Mouse (Mus musculus): ENCODE results near the gene Atp1a3. TPM values are rescaled to one million over a fixed set of nuclear protein-coding genes. Genes with fewer than 3 reads are reported as not detected.
A peak's percentile ranks its signal among the peaks of the same experiment; 100 is the strongest.

Gene Atp1a3
- polyA plus RNA-seq, 1 experiment: 5.6 TPM

GRCm38 (mm10) chr7:24947316-24948048, 58.3 kb downstream of the Atp1a3 start:
- TF ChIP-seq CTCF (IDR thresholded peaks at IDR 0.05; ENCODE audit: borderline replicate concordance, control insufficient read depth, extremely low read depth, insufficient read depth, low read length, poor library complexity) (no peak), POLR2A (IDR thresholded peaks at IDR 0.05; ENCODE audit: control insufficient read depth, extremely low read depth, insufficient read depth, low read length, poor library complexity) (no peak)
- peaks cover 29% of the 10 kb centered on the region for H3K27me3 ChIP-seq (ENCODE audit: control insufficient read depth, insufficient read depth, low read length)
- H3K36me3 ChIP-seq (ENCODE audit: control insufficient read depth, insufficient read depth, low read length): no peaks in the 10 kb centered on the region
- H3K27ac ChIP-seq (ENCODE audit: control insufficient read depth, insufficient read depth, low read length): no peak overlapping the region
- no peak for DNase-seq
- H3K4me3 ChIP-seq (ENCODE audit: control insufficient read depth, insufficient read depth, low read length): no peak overlapping the region
- 34% methylated on average over 7 of the region's 7 CpGs for WGBS
- H3K4me1 ChIP-seq (replicated peaks; ENCODE audit: control insufficient read depth, insufficient read depth, low read length): peaks cover 9% of the 10 kb centered on the region; the same call in 1 of the 2 replicates

GRCm38 (mm10) chr7:24944257-24944950, 61.4 kb downstream of the Atp1a3 start, which contains the start of gene Gm4881:
Gm4881 (minus strand) TSS chr7:24944494.
- H3K4me1 ChIP-seq (replicated peaks; ENCODE audit: control insufficient read depth, insufficient read depth, low read length): peaks cover 9% of the 10 kb centered on the region; the same call in 1 of the 2 replicates
- H3K27ac ChIP-seq (ENCODE audit: control insufficient read depth, insufficient read depth, low read length): no peak within 1 kb of the TSS
- no peaks in the 10 kb centered on the region for H3K36me3 ChIP-seq (ENCODE audit: control insufficient read depth, insufficient read depth, low read length)
- peaks cover 32% of the 10 kb centered on the region for H3K27me3 ChIP-seq (ENCODE audit: control insufficient read depth, insufficient read depth, low read length)
- H3K4me3 ChIP-seq (ENCODE audit: control insufficient read depth, insufficient read depth, low read length): peak within 1 kb of the TSS; percentile 34; the same call in 1 of the 2 replicates
- TF ChIP-seq POLR2A (IDR thresholded peaks at IDR 0.05; ENCODE audit: control insufficient read depth, extremely low read depth, insufficient read depth, low read length, poor library complexity) (no peak), CTCF (IDR thresholded peaks at IDR 0.05; ENCODE audit: borderline replicate concordance, control insufficient read depth, extremely low read depth, insufficient read depth, low read length, poor library complexity) (no peak)
- no peak for DNase-seq
- 1% methylated on average over 72 of the region's 72 CpGs for WGBS

GRCm38 (mm10) chr7:24943641-24944040, 62.1 kb downstream of the Atp1a3 start:
- DNase-seq: no peak
- Histone ChIP-seq H3K27ac (ENCODE audit: control insufficient read depth, insufficient read depth, low read length) (no peak overlapping the region), H3K27me3 (ENCODE audit: control insufficient read depth, insufficient read depth, low read length) (peaks cover 32% of the 10 kb centered on the region), H3K36me3 (ENCODE audit: control insufficient read depth, insufficient read depth, low read length) (no peaks in the 10 kb centered on the region), H3K4me1 (replicated peaks; ENCODE audit: control insufficient read depth, insufficient read depth, low read length) (peaks cover 9% of the 10 kb centered on the region; the same call in 1 of the 2 replicates), H3K4me3 (ENCODE audit: control insufficient read depth, insufficient read depth, low read length) (no peak overlapping the region)
- WGBS: 14% methylated on average over 6 of the region's 6 CpGs
- no peak for TF ChIP-seq POLR2A (IDR thresholded peaks at IDR 0.05; ENCODE audit: control insufficient read depth, extremely low read depth, insufficient read depth, low read length, poor library complexity)
- no peak for TF ChIP-seq CTCF (IDR thresholded peaks at IDR 0.05; ENCODE audit: borderline replicate concordance, control insufficient read depth, extremely low read depth, insufficient read depth, low read length, poor library complexity)

- WGBS: 7% methylated on average over 15 of the region's 15 CpGs
- no peak for DNase-seq
- peaks cover 8% of the 10 kb centered on the region for H3K4me1 ChIP-seq (replicated peaks; ENCODE audit: control insufficient read depth, insufficient read depth, low read length)
- H3K4me3 ChIP-seq (ENCODE audit: control insufficient read depth, insufficient read depth, low read length): no peak overlapping the region
- H3K36me3 ChIP-seq (ENCODE audit: control insufficient read depth, insufficient read depth, low read length): peaks cover 6% of the 10 kb centered on the region; the same call in 1 of the 2 replicates
- TF ChIP-seq CTCF (IDR thresholded peaks at IDR 0.05; ENCODE audit: borderline replicate concordance, control insufficient read depth, extremely low read depth, insufficient read depth, low read length, poor library complexity): no peak
- H3K27me3 ChIP-seq (ENCODE audit: control insufficient read depth, insufficient read depth, low read length): peaks cover 23% of the 10 kb centered on the region
- H3K27ac ChIP-seq (ENCODE audit: control insufficient read depth, insufficient read depth, low read length): no peak overlapping the region
Observed at GRCm38 (mm10) chr7:24931651-24932050, 74.1 kb downstream of the Atp1a3 start.

GRCm38 (mm10) chr7:24930475-24930874, 75.3 kb downstream of the Atp1a3 start:
- H3K27me3 ChIP-seq (ENCODE audit: control insufficient read depth, insufficient read depth, low read length): peaks cover 23% of the 10 kb centered on the region
- DNase-seq: no peak

More at GRCm38 (mm10) chr7:24930475-24930874, 75.3 kb downstream of the Atp1a3 start:
- WGBS: 56% methylated on average over 6 of the region's 6 CpGs
- TF ChIP-seq CTCF (IDR thresholded peaks at IDR 0.05; ENCODE audit: borderline replicate concordance, control insufficient read depth, extremely low read depth, insufficient read depth, low read length, poor library complexity) (no peak), POLR2A (IDR thresholded peaks at IDR 0.05; ENCODE audit: control insufficient read depth, extremely low read depth, insufficient read depth, low read length, poor library complexity) (no peak)
- Histone ChIP-seq H3K4me1 (replicated peaks; ENCODE audit: control insufficient read depth, insufficient read depth, low read length) (peaks cover 8% of the 10 kb centered on the region), H3K4me3 (ENCODE audit: control insufficient read depth, insufficient read depth, low read length) (no peak overlapping the region), H3K27ac (ENCODE audit: control insufficient read depth, insufficient read depth, low read length) (no peak overlapping the region), H3K36me3 (ENCODE audit: control insufficient read depth, insufficient read depth, low read length) (peaks cover 18% of the 10 kb centered on the region)

Other genes starting within 250 kb of the Atp1a3 start
- gene Cd177, start 245.6 kb downstream of the Atp1a3 start, polyA plus RNA-seq (2012; rRNA removed): 2.9 and 3.0 TPM in 2 replicates
- gene Ceacam10, start 228.8 kb downstream of the Atp1a3 start, polyA plus RNA-seq (2012; rRNA removed): 1.4 and 2.1 TPM in 2 replicates
- gene Gm9844, start 143.7 kb downstream of the Atp1a3 start, polyA plus RNA-seq (2012; rRNA removed): 6.4 and 6.8 TPM in 2 replicates
- 0.15 TPM in 1 of 2 replicates, not detected in the other for gene Lypd4, start 136.0 kb downstream of the Atp1a3 start, polyA plus RNA-seq (2012; rRNA removed)
- gene Dmrtc2, start 135.9 kb downstream of the Atp1a3 start, polyA plus RNA-seq (2012; rRNA removed): not detected in 2 replicates
- gene Rps19, start 121.6 kb downstream of the Atp1a3 start, polyA plus RNA-seq (2012; rRNA removed): 543 and 698 TPM in 2 replicates
- 38.2 and 44.0 TPM in 2 replicates for gene Cd79a, start 108.6 kb downstream of the Atp1a3 start, polyA plus RNA-seq (2012; rRNA removed)
- gene Arhgef1, start 103.0 kb downstream of the Atp1a3 start, polyA plus RNA-seq (2012; rRNA removed): 1,726 and 1,877 TPM in 2 replicates
- 0.31 TPM in 1 of 2 replicates, not detected in the other for gene Gm4881, start 61.5 kb downstream of the Atp1a3 start, polyA plus RNA-seq (2012; rRNA removed)
- gene Rabac1, start 33.2 kb downstream of the Atp1a3 start, polyA plus RNA-seq (2012; rRNA removed): 433 and 569 TPM in 2 replicates
- 19.1 and 23.0 TPM in 2 replicates for gene Grik5, start 66.4 kb upstream of the Atp1a3 start, polyA plus RNA-seq (2012; rRNA removed)
- gene Zfp574, start 66.6 kb upstream of the Atp1a3 start, polyA plus RNA-seq (2012; rRNA removed): 65.0 and 68.8 TPM in 2 replicates
- gene Pou2f2, start 173.8 kb upstream of the Atp1a3 start, polyA plus RNA-seq (2012; rRNA removed): 5.6 and 5.7 TPM in 2 replicates
- 93.6 and 102 TPM in 2 replicates for gene Dedd2, start 214.7 kb upstream of the Atp1a3 start, polyA plus RNA-seq (2012; rRNA removed)
- gene Zfp526, start 215.5 kb upstream of the Atp1a3 start, polyA plus RNA-seq (2012; rRNA removed): 38.2 and 46.5 TPM in 2 replicates
- 332 and 343 TPM in 2 replicates for gene Gsk3a, start 231.9 kb upstream of the Atp1a3 start, polyA plus RNA-seq (2012; rRNA removed)
- 59.4 and 60.4 TPM in 2 replicates for gene Erf, start 244.8 kb upstream of the Atp1a3 start, polyA plus RNA-seq (2012; rRNA removed)